Mouse (Mus musculus): ENCODE data around the gene Tmem106c. TPM values are rescaled to one million over a fixed set of nuclear protein-coding genes. Genes with fewer than 3 reads are reported as not detected.
A peak's percentile ranks its signal among the peaks of the same experiment; 100 is the strongest.

Tmem106c gene
- 1 to 10 TPM; 8.0 to 8.7 TPM for total RNA-seq (2021)
- long read RNA-seq, experiment 1, transcript Tmem106c-202 (8 exons, 1,455 nt), result major isoform, 9 of 11 reads
- long read RNA-seq, experiment 1, partial matches to known transcripts, result 0 of 11 reads
- long read RNA-seq, experiment 1, other reads (novel, unspliced or antisense), result 1 of 11 reads
- long read RNA-seq, experiment 2, transcript Tmem106c-202 (8 exons, 1,455 nt), result major isoform, 7 of 13 reads
- long read RNA-seq, experiment 2, partial matches to known transcripts, result 0 of 13 reads
- long read RNA-seq, experiment 2, other reads (novel, unspliced or antisense), result 2 of 13 reads

- intact Hi-C loops (cut with DNase I; ENCODE audit: low total_unique reads), result no loop called here
- DNase-seq, result peak; percentile 90
Measured at GRCm38 (mm10) chr15:97963989-97964835, at the start of gene Tmem106c. Gene Tmem106c, plus strand, starts transcription at chr15:97964200.

DNA sequence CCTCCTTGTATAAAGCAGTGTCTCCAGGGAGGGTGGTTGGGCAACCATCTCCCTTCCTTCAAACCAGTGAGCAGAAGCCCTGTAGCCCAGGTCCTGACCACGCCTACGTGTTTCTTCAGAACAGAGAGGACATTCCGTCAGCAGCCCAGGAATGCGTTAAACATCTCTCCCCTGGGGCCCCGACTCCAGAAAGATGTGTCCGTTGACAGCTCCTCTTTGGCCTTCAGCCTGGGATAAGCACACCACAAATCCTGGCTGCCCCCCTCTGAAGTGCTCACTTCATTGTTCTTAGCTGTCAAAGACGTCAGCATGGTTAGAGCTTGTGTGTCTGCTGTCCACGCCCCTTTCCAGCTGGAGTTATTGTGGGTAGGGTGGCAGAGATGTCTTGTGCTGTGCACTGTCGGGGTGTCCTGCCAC is 49.7 kb upstream of the Tmem106c start:
- intact Hi-C loops (cut with DNase I; ENCODE audit: low total_unique reads), result no loop called here
- no peak for DNase-seq

GRCm38 (mm10) chr15:97917994-97918393 is 46.0 kb upstream of the Tmem106c start:
- intact Hi-C loops (cut with DNase I; ENCODE audit: low total_unique reads), result no loop called here
- DNase-seq, result no peak

DNA sequence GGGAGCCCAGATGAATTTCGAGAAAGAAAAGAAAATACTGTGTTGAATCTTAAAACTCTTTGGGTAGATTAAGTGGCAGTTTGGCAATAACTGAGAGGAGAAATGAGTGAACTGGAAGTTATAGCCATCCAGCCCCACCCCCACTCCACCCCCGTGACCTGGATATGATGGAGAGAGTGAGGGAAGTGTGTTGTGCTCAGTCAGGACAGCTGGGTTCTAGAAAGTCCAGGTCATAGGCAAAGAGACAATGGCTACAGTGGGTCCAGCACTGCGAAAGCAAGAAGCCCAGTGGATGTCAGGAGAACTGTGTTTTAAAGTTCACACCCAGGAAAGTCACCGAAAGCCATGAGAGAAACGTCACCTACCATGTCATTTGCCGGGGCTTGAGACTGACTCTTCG is 44.8 kb upstream of the Tmem106c start:
- intact Hi-C loops (cut with DNase I; ENCODE audit: low total_unique reads), result no loop called here
- no peak for DNase-seq

- intact Hi-C loops (cut with DNase I; ENCODE audit: low total_unique reads), result no loop called here
- no peak for DNase-seq
Measured at GRCm38 (mm10) chr15:97920306-97920705, 43.7 kb upstream of the Tmem106c start.

DNA sequence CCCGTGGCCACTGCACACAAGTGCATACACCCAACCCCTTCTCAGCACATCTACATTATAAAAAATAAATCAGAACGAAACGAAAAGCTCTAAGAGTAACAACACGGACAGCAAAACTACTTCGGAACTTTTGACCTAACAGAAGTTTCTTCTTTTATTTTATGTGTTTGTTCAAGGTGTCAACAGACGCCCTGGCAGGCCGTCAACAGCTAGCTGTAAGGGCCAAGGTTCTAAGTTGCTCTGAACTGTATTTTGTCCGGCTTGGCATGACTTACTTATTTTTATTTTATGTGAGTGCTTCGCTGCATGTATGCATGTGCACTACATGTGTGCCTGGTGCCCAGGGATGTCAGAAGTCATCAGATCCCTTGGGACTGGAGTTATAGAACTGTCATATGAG is 42.2 kb upstream of the Tmem106c start:
- intact Hi-C loops (cut with DNase I; ENCODE audit: low total_unique reads), result no loop called here

GRCm38 (mm10) chr15:97922421-97922820 is 41.6 kb upstream of the Tmem106c start:
- DNase-seq, result no peak
- intact Hi-C loops (cut with DNase I; ENCODE audit: low total_unique reads), result no loop called here

More for the DNA sequence above, 42.2 kb upstream of the Tmem106c start:
- no peak for DNase-seq

- intact Hi-C loops (cut with DNase I; ENCODE audit: low total_unique reads), result no loop called here
- DNase-seq, result no peak
Measured at GRCm38 (mm10) chr15:97927018-97927417, 37.0 kb upstream of the Tmem106c start.

GRCm38 (mm10) chr15:97927821-97928220 is 36.2 kb upstream of the Tmem106c start:
- DNase-seq, result no peak
- intact Hi-C loops (cut with DNase I; ENCODE audit: low total_unique reads), result no loop called here

DNA sequence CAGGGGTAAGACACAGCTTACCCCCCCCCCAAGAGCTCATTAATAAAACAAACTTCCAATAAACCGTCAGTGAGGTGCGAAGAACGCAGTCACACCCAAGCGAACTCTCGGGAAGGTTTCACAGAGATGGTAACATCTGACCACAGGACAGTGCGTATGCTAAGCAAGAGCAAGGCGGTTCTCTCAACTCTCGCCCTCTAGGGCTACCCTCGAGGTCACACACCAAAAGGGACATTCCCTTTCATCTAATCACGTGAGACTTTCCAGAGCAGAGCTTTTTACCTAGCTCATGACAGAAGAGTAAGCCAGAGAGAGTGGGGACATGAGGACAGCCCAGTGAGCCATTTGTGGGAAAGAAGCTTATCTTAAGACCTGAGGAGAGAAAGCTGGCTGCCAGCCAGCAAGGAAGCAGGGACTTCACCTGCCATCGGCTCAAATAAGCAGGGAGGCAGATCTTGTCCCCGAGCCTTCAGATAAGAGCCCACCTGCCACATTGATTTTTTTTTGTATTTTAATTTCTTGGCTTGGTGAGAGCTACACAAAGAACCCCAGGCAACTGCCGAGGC is 34.7 kb upstream of the Tmem106c start:
- DNase-seq, result no peak
- intact Hi-C loops (cut with DNase I; ENCODE audit: low total_unique reads), result no loop called here

- no peak for DNase-seq
- intact Hi-C loops (cut with DNase I; ENCODE audit: low total_unique reads), result no loop called here
Measured at GRCm38 (mm10) chr15:97932441-97932840, 31.6 kb upstream of the Tmem106c start.

DNA sequence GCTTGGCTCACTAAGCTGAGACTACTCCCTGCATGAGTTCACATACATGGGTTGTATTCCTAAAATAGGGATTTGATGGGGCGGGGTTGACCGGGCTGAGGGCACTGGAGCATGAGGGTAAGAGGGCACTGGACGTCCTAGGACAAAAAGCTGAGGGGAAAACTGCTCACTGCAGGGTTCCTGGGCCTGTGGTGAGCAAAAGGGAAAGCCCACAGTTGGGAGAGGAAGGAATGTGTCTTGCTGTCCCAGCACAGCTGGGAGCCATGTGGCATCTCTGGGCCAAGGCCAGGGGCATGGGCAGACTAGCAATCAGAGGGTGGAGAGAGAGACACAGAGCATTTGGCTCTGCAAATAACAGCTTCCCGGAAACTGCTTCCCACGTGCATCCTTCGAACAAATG is 25.4 kb upstream of the Tmem106c start:
- intact Hi-C loops (cut with DNase I; ENCODE audit: low total_unique reads), result no loop called here
- peak; percentile 30 for DNase-seq

GRCm38 (mm10) chr15:97940088-97940487 is 23.9 kb upstream of the Tmem106c start:
- no peak for DNase-seq
- intact Hi-C loops (cut with DNase I; ENCODE audit: low total_unique reads), result no loop called here

DNA sequence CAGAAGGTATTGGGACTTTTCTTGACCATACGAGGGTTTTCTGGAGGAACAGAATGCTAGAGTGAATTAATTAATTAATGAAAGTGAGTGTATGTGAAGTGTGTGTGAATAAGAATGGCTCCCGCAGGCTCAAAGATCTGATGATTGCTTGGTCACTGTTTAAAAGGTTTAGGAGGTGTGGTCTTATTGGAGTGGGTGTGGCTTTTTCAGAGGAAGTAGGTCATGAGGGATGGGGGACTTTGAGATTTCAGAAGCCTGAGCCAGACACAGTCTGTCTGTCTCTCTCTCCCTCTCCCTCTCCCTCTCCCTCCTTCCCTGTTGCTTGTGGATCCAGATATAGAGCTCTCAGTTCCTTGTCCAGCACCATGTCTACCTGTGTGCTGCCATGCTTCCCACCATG is 22.7 kb upstream of the Tmem106c start:
- intact Hi-C loops (cut with DNase I; ENCODE audit: low total_unique reads), result no loop called here
- no peak for DNase-seq

- no peak for DNase-seq
- intact Hi-C loops (cut with DNase I; ENCODE audit: low total_unique reads), result no loop called here
Measured at GRCm38 (mm10) chr15:97942538-97942937, 21.5 kb upstream of the Tmem106c start.

GRCm38 (mm10) chr15:97943356-97943755 is 20.6 kb upstream of the Tmem106c start:
- DNase-seq, result no peak
- intact Hi-C loops (cut with DNase I; ENCODE audit: low total_unique reads), result no loop called here

GRCm38 (mm10) chr15:97944919-97945574 is 19.0 kb upstream of the Tmem106c start:
- intact Hi-C loops (cut with DNase I; ENCODE audit: low total_unique reads), result no loop called here

DNA sequence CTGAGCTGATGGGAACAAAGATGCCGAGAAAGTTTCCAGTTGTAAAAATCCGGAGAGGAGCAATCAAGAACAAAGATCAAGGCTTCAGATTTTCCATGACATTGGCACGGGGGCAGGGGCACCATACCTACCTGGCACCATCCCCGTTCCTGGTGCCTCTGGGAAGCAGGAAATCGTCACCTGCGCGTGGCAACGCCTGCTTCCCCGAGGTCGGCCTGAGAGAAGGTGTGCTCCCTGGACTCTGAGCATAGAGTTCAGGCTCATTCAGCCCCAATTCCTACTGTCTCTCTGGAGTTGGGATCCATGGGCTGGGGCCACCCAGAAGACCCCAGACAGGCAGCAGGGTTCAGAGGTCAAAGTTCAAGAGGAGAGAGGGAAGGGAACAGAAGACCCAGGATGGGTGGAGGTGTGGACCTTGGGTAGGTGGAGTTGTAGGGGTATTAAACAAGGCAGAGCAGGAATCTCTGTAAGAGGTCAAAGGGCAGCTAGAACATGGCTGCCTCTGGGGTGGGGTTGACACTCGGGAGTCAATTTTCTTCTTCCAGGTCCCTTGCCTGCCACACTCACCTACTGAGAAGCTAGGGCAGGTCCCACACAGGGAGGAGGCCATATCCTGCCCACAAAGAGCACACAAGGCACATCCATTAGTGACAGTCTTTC is 18.2 kb upstream of the Tmem106c start:
- no peak for DNase-seq
- intact Hi-C loops (cut with DNase I; ENCODE audit: low total_unique reads), result no loop called here

More at GRCm38 (mm10) chr15:97944919-97945574, 19.0 kb upstream of the Tmem106c start:
- no peak for DNase-seq

- DNase-seq, result no peak
- intact Hi-C loops (cut with DNase I; ENCODE audit: low total_unique reads), result no loop called here
Measured at GRCm38 (mm10) chr15:97948720-97949119, 15.3 kb upstream of the Tmem106c start.

All from gastrocnemius, postnatal 14 days (tissue).